Mouse (Mus musculus) induced T-regulatory cell, adult 2 months (primary cell): ENCODE results near the gene Dirc2.

ENCODE experiments used
- DNase-seq: peaks from one replicate; pipeline ENCODE4 v3.0.0-alpha.2; 2012; ENCODE audit warnings: low read depth

Gene Dirc2

DNA sequence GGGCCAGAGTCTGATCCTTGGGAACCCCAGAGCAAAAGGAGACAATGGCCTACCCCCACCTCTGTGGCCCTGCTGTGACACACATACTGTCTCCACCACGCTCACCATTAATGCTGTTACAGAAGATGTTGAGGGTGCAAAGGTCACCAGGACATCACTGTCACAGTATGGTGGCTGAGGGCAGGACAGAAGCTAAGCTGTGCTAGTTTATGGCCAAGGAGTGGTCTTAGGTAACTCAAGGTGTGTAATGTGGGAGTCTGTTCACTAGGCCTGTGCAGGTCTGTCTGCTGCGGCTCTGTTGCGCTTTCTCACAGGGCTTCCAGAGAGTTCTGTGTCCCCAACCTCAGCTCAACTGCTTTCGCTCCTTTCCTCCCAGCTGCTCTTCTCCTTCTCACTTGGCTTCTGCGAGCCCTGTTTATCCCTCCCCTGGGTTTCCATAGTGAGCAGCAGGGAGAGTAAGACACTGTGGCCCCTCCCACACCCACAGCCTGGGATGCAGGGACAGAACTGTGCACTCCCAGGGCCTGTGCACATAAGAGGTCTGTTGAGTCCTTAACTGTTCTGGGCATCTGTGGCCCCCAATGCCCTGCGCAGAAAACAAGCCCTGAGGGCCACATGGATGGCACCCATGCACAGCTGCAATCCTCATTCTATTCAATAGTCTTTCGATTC is 30.9 kb downstream of the Dirc2 start:
- DNase-seq: no peak

DNA sequence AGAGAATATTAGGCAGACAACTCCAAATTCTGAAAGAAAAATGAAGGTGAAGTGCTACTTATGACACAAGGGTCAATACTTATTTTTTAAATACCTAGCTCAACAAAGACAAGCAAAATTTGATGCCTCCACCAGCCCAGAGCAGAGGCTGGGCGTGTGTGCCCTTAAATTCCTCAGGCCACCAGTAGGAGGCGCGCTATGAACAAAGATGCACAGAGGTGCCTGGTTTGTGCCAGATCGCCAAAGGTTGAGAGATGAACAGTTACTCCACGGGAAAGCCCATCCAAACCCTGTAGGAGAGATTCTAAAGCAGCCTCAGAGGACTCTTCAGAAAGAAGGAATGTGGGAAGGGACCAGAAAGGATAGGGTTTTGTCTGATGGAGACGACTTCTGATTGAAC is 35.1 kb downstream of the Dirc2 start:
- DNase-seq: peak; percentile 83

DNA sequence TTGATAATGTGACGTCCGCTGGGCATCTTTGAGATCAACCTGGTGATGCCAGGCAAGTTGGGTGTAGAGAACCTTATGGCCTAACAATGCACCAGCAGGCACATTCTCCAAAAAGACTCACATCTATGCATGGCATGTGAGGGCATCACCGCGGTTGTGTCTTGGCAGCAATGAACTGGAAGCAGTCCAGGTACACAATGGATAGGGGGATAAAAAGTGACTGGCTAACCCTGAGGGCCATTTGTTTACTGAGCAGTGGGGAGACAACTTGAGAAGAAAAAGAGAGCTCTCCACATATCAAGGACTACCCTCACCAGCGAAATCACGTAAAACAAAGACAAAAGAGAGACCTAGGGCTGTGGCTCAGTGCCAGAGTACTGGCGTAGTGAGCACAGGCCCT is 37.1 kb downstream of the Dirc2 start:
- DNase-seq: no peak

DNA sequence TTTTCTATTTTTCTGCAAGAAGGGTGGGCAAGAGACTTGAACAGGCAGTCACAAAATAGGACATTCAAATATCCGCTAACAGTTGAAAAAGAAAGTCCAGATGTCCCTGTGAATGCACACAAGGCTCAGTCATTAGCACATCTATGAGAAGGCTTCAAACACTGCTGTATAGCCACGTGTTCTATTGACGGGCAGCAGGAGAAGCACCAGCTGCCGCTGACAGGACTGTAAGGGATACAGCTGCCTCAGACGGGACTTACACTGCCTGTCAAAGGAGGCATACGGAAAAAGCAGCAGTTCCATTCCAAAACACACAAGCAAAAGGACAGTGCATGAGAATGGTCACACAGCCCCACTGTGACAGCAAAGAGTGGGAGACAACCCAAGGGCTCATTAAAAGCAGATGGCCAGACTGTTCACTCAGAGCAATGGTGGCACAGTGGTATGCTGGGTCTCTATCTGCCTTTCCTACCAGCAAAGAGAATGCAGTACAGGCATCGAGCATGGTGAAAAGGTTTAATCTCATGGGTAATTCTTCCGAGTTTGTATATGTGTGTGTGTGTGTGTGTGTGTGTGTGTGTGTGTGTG is 39.9 kb downstream of the Dirc2 start:
- no peak for DNase-seq

DNA sequence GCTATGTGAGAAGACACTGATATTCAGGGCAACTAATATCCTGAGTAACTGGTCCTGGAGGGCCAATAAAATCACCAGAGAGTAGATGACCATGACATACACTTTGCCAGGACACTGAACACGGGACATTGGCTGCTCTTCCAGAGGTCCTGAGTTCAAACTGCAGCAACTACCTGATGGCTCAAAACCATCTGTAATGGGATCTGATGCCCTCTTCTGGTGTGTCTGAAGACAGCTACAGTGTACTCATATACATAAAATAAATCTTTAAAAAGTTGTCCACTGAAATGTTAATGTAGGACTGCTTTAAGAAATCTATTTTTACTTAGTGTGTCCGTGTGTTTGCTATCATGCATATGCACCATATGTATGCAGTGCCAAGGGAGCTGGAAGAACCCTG is 42.6 kb downstream of the Dirc2 start:
- DNase-seq: no peak

DNA sequence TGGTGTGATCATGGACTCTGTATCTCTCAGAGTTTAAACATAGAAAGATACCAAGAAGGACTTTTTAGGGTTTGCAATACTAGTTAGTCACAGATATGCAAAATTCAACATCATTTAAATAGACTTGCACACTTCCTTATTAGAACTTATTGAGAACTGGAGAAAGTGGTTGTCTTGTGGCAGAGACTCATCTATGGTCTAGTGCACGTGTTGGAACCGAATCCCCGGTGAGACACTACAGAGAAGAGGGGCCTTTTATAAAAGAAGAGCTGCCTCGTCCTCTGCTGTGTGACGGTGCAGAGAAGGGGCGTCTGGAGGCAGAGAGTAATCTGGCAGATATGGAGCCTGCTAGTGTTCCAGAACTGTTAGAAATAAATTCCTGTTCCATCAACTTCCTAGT is 44.6 kb downstream of the Dirc2 start:
- DNase-seq: no peak

DNA sequence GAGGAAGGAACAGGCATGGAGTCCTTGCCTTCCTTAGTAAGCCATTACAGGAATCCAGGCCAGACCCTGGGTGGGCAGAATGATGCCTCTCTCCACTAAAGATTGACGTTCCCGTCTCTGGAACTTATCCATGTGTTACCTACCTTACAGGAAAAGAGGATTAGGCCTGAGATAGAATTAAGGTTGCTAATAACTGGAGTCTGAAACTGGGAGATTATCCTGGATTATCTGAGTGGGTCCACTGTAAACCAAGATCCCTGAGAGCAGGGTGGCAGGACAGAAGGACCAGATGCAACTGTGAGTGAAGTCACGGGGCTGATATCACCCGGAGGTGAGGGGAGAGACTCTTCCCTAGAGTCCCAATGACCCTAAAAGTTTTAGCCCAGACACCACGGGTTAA is 51.4 kb downstream of the Dirc2 start:
- no peak for DNase-seq

DNA sequence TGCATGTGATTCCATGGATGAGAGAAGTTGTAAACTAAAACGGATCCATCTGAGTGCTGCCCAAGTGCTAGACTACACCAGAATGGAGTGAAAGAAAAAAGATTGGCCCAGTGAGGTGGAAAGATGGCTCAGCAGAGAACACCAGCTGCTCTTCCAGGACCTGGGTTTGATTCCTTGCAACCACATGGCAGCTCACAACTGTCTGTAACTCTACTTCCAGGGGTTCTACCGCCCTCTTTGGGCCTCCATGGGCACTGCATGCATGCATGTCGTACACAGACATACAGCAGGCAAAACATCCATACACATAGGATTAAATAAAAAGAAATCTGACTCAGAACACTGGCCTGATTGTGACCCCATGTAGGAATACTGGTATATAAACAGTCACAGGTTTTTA is 52.9 kb downstream of the Dirc2 start:
- no peak for DNase-seq

DNA sequence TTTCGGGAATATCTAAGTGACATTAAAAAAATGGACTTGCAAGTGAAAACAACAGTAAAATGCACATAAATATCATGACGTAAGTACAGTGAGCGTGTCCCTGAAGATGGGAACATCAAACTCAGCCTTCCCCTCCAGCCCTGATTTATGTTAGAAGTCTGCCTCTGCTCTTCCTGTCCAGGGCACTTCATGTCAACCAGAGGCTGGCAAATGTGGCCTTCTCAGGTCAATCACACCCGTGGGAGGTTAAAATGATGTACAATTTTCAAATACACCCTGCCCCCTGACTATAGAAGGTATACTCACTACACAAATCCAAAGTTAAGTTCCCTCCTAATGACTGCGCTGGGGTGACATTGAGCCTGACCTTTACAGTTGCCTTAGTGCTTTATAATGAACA is 53.4 kb downstream of the Dirc2 start:
- DNase-seq: no peak

DNA sequence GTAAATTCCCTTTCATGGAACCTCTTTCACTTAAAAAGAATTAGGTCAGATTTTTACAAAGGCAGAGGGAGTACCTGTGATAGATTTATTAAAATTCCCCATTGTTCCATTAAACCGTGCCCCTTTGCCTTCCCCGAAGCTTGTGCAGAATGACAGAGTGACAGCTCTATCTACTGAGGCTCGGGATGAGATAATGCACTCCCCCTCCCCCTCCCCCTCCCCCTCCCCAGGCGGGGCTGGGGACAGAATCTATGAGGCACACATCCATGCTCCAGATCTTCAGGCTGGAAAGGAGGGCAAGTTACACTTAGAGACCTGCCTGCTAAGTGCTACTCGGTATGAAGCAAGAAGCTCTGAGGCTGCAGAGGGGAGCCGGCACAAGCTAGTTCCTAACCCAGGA is 53.8 kb downstream of the Dirc2 start:
- DNase-seq: no peak

DNA sequence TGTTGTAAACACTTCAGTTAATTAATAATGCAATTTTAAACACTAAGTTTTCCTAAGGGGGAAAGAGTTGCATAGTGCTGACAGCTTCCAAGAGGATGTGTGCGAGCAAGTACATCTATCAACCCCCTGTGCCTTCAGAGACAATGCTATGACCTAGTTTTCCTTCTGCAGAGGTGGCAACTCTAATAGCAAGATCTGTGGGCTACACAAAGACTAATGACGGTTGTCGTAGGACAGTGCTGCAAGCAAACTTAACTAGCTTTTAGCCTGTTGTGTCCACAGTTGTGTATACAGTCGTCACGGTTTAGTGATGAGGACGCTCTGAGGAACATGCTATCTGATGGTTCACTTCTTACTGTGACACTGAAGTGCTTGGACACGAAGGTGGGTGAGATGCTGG is 54.5 kb downstream of the Dirc2 start:
- DNase-seq: no peak

DNA sequence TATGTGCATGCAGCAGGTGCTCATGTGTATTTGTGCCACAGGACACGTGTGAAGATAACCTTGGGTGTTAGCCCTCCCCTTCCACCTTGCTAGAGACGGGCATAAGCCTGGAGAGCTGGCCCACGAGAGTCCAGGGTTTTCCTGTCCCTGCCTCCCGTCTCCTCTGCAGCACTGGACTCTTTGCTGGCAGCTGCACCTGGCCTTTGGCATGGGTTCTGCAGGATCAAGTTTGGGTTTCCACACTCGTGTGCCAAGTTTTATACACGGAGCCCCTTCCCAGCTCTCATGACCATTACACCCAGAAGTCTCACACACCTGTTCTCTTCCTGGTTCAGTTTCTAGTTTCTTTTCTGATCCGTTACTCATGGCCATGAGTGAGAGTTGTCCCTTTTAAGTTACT is 55.5 kb downstream of the Dirc2 start:
- DNase-seq: no peak

DNA sequence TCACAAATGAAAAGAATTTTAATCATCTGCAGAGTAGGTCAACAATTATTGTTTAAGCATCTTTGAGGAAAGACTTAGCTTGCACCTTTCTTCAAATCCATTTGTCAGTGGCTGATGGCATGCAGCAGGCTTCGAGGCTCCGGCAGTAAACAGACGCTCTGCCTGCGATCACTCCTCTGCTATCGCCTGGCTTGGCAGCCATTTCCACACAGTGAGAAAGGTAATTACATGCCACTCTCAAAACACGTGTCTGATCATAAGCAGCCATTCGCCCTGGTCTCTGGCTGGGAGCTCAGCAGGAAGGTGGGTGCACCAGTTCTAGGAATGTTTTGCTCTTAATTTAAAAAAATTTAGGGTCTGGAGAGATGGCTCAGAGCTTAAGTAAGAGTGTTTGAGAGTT is 58.2 kb downstream of the Dirc2 start:
- no peak for DNase-seq

DNA sequence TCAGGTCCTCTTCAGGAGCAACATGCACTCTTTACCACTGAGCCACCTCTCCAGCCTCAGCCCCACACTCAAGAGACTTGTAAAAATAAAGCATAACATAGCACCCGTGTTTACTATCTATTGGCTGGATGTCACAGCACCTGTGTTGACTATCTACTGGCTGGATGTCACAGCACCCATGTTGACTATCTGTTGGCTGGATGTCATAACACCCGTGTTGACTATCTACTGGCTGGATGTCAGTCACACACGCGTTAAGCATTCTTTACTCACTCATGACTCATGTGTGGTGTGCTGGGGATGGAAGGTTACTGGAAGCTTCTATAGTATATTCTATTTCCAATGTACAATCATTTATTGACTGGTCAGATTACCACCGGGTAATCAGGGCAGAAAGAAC is 62.2 kb downstream of the Dirc2 start:
- DNase-seq: no peak

DNA sequence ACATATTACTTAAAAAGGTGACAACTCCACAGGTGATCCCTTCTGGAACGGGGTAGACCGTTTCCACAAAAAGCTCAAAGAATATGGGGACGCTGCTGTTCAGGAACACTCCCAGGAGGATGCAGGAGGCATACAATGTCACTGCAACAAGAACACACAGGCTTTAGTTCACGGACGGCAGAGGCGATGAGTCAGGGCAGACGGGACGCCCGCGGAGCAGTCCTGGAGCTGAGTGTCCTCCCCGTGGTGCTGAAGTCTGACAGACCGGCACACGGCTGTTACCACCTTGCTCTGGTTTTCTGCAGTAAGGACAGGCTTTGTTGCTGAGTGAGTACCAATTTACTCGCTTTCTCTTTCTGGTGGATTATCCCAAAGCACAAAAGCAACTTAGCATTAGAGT is 64.4 kb downstream of the Dirc2 start:
- no peak for DNase-seq

DNA sequence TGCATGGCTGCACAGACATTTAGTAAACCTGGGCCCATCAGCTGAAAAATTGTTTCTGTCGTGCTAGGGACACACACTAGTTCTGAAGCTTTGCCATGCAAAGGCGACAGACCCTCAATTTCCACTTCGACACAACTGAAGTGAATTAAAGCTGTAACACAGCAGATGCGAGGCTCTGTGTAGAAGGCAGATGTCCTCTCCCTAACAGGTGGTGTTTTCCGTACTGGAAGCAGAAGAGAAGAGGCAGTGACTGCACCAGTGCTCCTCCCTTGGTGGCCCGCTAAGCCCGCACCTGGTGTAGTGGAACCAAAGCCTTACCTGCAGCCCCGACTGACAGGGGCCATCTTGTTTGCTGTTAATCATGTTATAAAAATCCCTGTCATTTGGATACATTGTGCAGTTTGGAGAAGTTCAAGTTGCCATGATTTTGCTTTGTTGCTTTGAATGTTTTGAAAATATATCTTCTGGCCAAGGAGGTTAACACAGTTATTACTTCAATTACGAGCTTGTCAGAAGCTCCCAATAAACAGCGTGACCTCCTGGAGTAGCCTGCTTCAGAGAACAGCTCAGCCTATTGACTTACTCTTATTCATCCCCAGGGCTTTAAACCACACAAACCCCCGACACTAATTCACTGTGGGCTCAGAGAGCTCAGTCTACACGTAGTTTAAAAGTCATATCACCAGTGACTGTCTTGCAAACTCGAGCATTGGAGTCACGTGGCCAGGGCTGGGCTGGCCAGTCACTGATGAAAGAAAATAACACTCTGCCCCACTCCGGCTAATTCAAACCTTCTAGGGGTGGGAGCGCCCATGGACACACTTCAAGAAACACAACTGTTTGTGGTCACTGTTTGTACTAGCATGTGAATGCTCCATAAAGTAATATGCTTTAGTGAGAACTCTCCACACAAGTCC is 65.1 kb downstream of the Dirc2 start:
- DNase-seq: no peak

DNA sequence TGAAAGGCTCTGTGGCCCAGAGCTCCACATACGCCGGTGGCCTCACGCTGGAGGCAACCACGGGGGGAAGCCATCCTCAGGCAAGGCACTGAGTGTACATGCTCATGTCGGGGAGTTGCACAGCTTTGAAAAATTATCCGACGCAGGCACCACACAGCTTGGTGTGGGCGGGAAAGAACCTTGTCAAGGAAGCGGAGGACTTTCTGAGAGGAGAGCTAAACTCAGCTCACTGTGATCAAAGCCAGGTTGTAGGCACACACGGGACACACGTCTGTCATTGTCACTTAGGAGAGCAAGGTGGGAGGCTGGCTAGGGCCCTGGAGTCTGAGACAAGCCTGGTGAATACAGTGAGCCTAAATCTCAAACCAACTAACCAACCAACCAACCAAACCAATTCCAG is 67.3 kb downstream of the Dirc2 start:
- DNase-seq: no peak

DNA sequence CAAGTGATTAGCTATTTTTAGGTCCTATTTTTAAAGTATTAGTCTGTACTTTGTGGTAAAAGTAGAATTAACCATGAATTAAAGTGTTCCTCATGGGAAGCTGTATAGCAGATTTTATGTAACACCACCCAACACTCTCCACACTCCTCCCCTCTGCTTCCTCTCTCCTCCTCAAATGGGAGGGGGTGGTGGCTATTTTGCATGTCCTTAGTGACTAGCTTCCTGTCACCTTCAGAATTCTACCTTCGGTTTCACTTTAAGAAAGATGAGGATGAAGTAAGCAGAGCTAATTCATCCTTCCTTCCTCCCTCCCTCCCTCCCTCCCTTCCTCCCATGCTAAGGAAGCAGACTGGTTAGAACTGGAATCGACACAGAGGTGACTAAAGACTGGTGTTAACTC is 73.1 kb downstream of the Dirc2 start:
- peak; percentile 81 for DNase-seq

DNA sequence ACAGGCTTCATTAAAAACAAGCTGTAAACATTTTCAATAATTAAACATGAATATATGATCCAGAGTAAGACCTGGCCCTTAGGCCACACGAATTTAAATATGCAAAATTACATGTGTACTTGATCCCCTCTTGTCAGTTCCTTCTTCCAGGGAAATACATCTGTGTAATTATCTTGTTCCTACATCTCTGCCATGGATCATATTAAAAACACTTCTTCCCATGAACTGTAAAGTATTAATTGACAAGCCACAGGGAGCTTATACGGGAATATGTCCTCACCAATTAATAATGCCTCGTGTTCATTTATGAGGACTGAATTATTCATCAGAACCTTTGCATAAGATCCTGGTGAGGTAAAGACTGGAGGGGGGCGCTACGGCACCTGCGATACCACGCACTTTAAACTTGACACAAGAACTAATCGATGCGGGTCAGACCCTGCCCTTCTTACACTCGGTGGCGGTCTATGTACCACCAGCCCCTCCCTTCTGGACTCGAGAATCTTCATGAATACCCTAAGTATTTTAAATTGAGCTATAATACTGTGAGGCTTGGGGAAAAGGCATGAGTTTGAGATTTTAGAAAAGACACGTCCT is 74.8 kb downstream of the Dirc2 start:
- DNase-seq: no peak

DNA sequence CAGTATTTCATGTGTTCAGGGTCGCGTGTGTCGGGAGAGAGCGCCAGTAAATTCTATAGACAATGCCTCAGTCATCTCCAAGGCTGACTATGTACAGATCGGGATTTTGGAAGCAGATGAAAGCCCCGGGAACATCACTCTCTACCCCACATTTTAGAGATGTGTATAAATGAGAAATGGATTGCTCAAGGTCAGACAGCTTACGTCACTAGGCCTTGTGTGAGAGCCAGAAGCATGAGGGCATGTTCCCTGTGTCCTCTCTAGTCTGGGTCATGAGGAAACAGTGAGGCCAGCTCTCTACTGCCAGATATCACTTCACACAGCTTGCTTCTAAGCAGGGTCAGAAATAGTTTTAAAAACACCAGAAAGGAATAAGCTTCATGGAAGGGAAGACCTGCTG is 77.5 kb downstream of the Dirc2 start:
- no peak for DNase-seq

DNA sequence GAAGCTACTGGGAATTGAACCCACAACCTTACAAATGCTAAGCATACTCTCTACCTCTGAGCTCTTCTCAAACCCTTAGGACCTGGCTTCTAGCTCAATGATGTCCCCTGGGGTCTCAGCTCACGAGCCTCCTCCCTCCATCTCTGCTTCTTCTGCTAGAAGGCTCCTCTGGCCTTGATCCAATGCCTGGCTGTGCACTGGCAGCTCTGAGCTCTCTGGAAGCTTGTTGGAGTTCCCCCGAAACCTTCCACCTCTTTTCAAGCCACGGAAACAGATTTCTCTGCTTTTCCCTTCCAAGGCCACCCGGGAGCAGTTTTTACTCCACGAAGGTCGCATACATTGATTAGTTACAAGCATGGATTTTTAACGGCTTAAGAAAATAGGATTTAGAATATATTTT is 82.7 kb downstream of the Dirc2 start:
- DNase-seq: no peak

DNA sequence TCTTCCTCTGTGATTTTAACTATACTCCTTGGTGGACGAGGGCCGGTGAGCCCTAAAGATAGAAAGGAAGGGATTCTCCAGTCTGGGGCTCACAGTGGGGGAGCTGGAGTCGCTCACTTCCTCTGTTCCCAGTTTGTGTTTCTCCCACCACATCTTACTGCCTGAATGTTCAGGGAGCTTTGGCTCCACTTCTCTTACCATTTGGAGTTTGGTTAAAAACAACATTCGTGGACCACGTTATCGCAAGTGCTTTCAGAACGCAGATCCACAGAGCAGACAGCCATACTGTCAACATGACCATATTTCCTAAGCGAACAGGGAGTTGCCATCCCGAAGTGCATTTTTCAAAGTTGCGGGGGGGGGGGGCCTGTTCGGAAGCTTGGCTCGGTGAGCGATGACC is 84.1 kb downstream of the Dirc2 start:
- no peak for DNase-seq
